Mouse (Mus musculus) CH12.LX (cell line): Measurements from ENCODE around the gene Tcf7. TPM values are rescaled to one million over a fixed set of nuclear protein-coding genes. Genes with fewer than 3 reads are reported as not detected.

Experiments
- DNase-seq: peaks from one replicate; pipeline ENCODE4 v3.0.0-alpha.2; 2013; ENCODE audit errors: extremely low read depth
- H3K27ac ChIP-seq: 2 replicates; pipeline ENCODE4 v1.5.1; 2012; ENCODE audit warnings: low read depth, mild to moderate bottlenecking, control low read depth, moderate library complexity; ENCODE audit not compliant: insufficient read depth
- H3K27me3 ChIP-seq: replicated peaks from 2 replicates; pipeline ENCODE3; 2012; ENCODE audit warnings: inconsistent platforms
- H3K36me3 ChIP-seq, 2 experiments: replicated peaks in 1 of 2; 2 replicates each; pipeline versions ENCODE3 to v1.6.1; 2012; ENCODE audit warnings: inconsistent platforms in 1 of 2, low read length in 1 of 2, mild to moderate bottlenecking in 1 of 2, mixed read lengths in 1 of 2, moderate library complexity in 1 of 2; ENCODE audit not compliant: control insufficient read depth in 1 of 2, insufficient read depth in 1 of 2
- H3K4me1 ChIP-seq, 2 experiments: 2 replicates each; pipeline ENCODE4 v1.6.1; 2012; ENCODE audit warnings: inconsistent platforms in 1 of 2, moderate library complexity in 1 of 2; ENCODE audit not compliant: insufficient read depth in 2 of 2, control insufficient read depth in 1 of 2
- H3K4me2 ChIP-seq: 2 replicates; pipeline ENCODE4 v1.6.1; 2012; ENCODE audit warnings: low read depth, mild to moderate bottlenecking, control low read depth; ENCODE audit not compliant: poor library complexity, insufficient read depth, severe bottlenecking
- H3K4me3 ChIP-seq, 3 experiments: fragments of 150-350 bp in 1 of 3; sonication (generic) in 1 of 3; replicated peaks in 1 of 3; 2 replicates each; pipeline versions ENCODE3 to v1.5.1; 2011 to 2012; ENCODE audit warnings: low read depth in 2 of 3, low read length in 2 of 3, mild to moderate bottlenecking in 2 of 3, moderate library complexity in 2 of 3, control low read depth in 1 of 3, improper control_type of control experiment in 1 of 3, inconsistent platforms in 1 of 3, mixed read lengths in 1 of 3; ENCODE audit not compliant: poor library complexity in 1 of 3
- H3K79me2 ChIP-seq: replicated peaks from 2 replicates; pipeline ENCODE4 v1.6.1; 2012; ENCODE audit warnings: mild to moderate bottlenecking, moderate library complexity; ENCODE audit not compliant: control insufficient read depth, poor library complexity, insufficient read depth, severe bottlenecking; ENCODE audit errors: extremely low read depth
- H3K9ac ChIP-seq: 2 replicates; pipeline ENCODE4 v1.6.1; 2012; ENCODE audit warnings: low read depth, mild to moderate bottlenecking, control low read depth, moderate library complexity; ENCODE audit not compliant: insufficient read depth
- H3K9me3 ChIP-seq: replicated peaks from 2 replicates; pipeline ENCODE3; 2012; ENCODE audit warnings: low read length, inconsistent platforms, mixed read lengths
- BHLHE40 ChIP-seq: IDR thresholded peaks from 2 replicates; pipeline ENCODE4 v1.6.1; 2011; ENCODE audit warnings: mild to moderate bottlenecking, low read depth, low read length, improper control_type of control experiment
- JUN ChIP-seq: IDR thresholded peaks from 2 replicates; pipeline ENCODE4 v1.6.1; 2011; ENCODE audit warnings: low read depth, mild to moderate bottlenecking, low read length, improper control_type of control experiment, moderate library complexity; ENCODE audit not compliant: insufficient read depth
- dilution Hi-C: fragments of 300-500 bp; cut with MboI; formaldehyde crosslinking; loops from 2 replicates; pipeline ENCODE4 v1.14.3; 2020; ENCODE audit warnings: low sequenced_read_pairs; ENCODE audit not compliant: extremely low pct_unique_long_range_greater_than_20kb, extremely low pct_ligation_motif_present
- in situ Hi-C: fragments of 300-500 bp; cut with MboI; formaldehyde crosslinking; loops from 3 replicates; pipeline ENCODE4 v1.14.3; 2019; ENCODE audit warnings: low sequenced_read_pairs, low pct_ligation_motif_present, low pct_unique_long_range_greater_than_20kb, mixed read lengths
- polyA plus RNA-seq: library from polyadenylated mRNA; unstranded; fragments of >175 nt; gene quantifications from 2 replicates; pipeline ENCODE4 v1.2.1, GENCODE M21; 2012; ENCODE audit warnings: low read depth; ENCODE audit not compliant: insufficient read length
- total RNA-seq, 2 experiments: library from RNA; depleted of rRNA; stranded (reverse); fragments of 300-350 nt in 1 of 2; fragments of >200 nt in 1 of 2; gene quantifications; 2 replicates each; pipeline ENCODE4 v1.2.3; 2012 to 2014

The Tcf7 gene
- total and polyA plus RNA-seq, 3 experiments: 0.55 to 5.5 (median 0.85) TPM

- Histone ChIP-seq H3K9me3 (no peaks in the 10 kb centered on the region), H3K4me1 (no peaks in the 10 kb centered on the region), H3K79me2 (no peaks in the 10 kb centered on the region), H3K36me3 (no peaks in the 10 kb centered on the region), H3K27ac (no peak within 1 kb of the TSS)
- DNase-seq: no peak
- TF ChIP-seq JUN: no peak
- TF ChIP-seq BHLHE40: no peak
- TF ChIP-seq, all 38 proteins: peak for 0
- Histone ChIP-seq H3K4me3 (no peak within 1 kb of the TSS), H3K4me2 (no peak within 1 kb of the TSS), H3K9ac (no peak within 1 kb of the TSS), H3K27me3 (no peaks in the 10 kb centered on the region)
- in situ Hi-C loops: no loop called here
- dilution Hi-C loops: no loop called here
These were observed 68.9 kb downstream of the Tcf7 start, which contains the start of gene Olfr1371 for GRCm38 (mm10) chr11:52213887-52214286. TSS of gene Olfr1371 (minus strand) at chr11:52213987.

Other genes with a start within 250 kb of the Tcf7 start
- 85.5 and 108 TPM in 2 replicates for gene Ppp2ca, start 184.3 kb downstream of the Tcf7 start, total RNA-seq (2012; rRNA removed)
- gene Ppp2ca, start 184.3 kb downstream of the Tcf7 start, total RNA-seq (2014; rRNA removed): 177 and 190 TPM in 2 replicates
- 121 and 185 TPM in 2 replicates for gene Ppp2ca, start 184.3 kb downstream of the Tcf7 start, polyA plus RNA-seq
- gene Olfr1373, start 137.5 kb downstream of the Tcf7 start, total RNA-seq (2012; rRNA removed): not detected in 2 replicates
- not detected in 2 replicates for gene Olfr1373, start 137.5 kb downstream of the Tcf7 start, total RNA-seq (2014; rRNA removed)
- not detected in 2 replicates for gene Olfr1373, start 137.5 kb downstream of the Tcf7 start, polyA plus RNA-seq
- gene Olfr1371, start 69.0 kb downstream of the Tcf7 start, total RNA-seq (2012; rRNA removed): not detected in 2 replicates
- gene Olfr1371, start 69.0 kb downstream of the Tcf7 start, total RNA-seq (2014; rRNA removed): not detected in 2 replicates
- not detected in 2 replicates for gene Olfr1371, start 69.0 kb downstream of the Tcf7 start, polyA plus RNA-seq
- gene Skp1a, start 51.0 kb downstream of the Tcf7 start, total RNA-seq (2012; rRNA removed): 169 and 248 TPM in 2 replicates
- 371 and 466 TPM in 2 replicates for gene Skp1a, start 51.0 kb downstream of the Tcf7 start, total RNA-seq (2014; rRNA removed)
- 209 and 278 TPM in 2 replicates for gene Skp1a, start 51.0 kb downstream of the Tcf7 start, polyA plus RNA-seq
- 204 TPM in 2 replicates for gene Vdac1, start 77.8 kb upstream of the Tcf7 start, total RNA-seq (2012; rRNA removed)
- gene Vdac1, start 77.8 kb upstream of the Tcf7 start, total RNA-seq (2014; rRNA removed): 266 and 289 TPM in 2 replicates
- gene Vdac1, start 77.8 kb upstream of the Tcf7 start, polyA plus RNA-seq: 315 and 330 TPM in 2 replicates
- gene 9530068E07Rik, start 113.4 kb upstream of the Tcf7 start, total RNA-seq (2012; rRNA removed): 98.3 and 102 TPM in 2 replicates
- gene 9530068E07Rik, start 113.4 kb upstream of the Tcf7 start, total RNA-seq (2014; rRNA removed): 153 and 157 TPM in 2 replicates
- gene 9530068E07Rik, start 113.4 kb upstream of the Tcf7 start, polyA plus RNA-seq: 117 and 128 TPM in 2 replicates